Mouse (Mus musculus) forebrain, postnatal 0 days (tissue): ENCODE data around the gene Ptbp2. TPM values are rescaled to one million over a fixed set of nuclear protein-coding genes. Genes with fewer than 3 reads are reported as not detected.
A peak's percentile ranks its signal among the peaks of the same experiment; 100 is the strongest.

ENCODE experiments used
- ATAC-seq: fragments of 200-750 bp; cut with Nextera tagmentation; 2 replicates; pipeline ENCODE4 v1.8.0; 2017; ENCODE audit warnings: mild to moderate bottlenecking, moderate library complexity
- DNase-seq: peaks from one replicate; pipeline ENCODE4 v3.0.0-alpha.2; 2015
- H3K27ac ChIP-seq: fragments of 300-500 bp; sonication (generic); 2 replicates; pipeline ENCODE4 v1.5.1; 2014; ENCODE audit warnings: low read depth, mild to moderate bottlenecking, antibody characterized with exemption, low read length, moderate library complexity, mixed read lengths
- H3K27me3 ChIP-seq: fragments of 300-500 bp; sonication (generic); 2 replicates; pipeline ENCODE4 v1.6.1; 2014; ENCODE audit warnings: mild to moderate bottlenecking, low read length, mixed read lengths; ENCODE audit not compliant: insufficient read depth
- H3K36me3 ChIP-seq: fragments of 300-500 bp; sonication (generic); 2 replicates; pipeline ENCODE4 v1.6.1; 2014; ENCODE audit warnings: mild to moderate bottlenecking, moderate library complexity; ENCODE audit not compliant: insufficient read depth
- H3K4me1 ChIP-seq: fragments of 300-500 bp; sonication (generic); 2 replicates; pipeline ENCODE4 v1.6.1; 2014; ENCODE audit warnings: antibody characterized with exemption; ENCODE audit not compliant: insufficient read depth
- H3K4me2 ChIP-seq: fragments of 300-500 bp; sonication (generic); 2 replicates; pipeline ENCODE4 v1.6.1; 2014; ENCODE audit warnings: low read depth, mild to moderate bottlenecking, moderate library complexity
- H3K4me3 ChIP-seq: fragments of 300-500 bp; sonication (generic); 2 replicates; pipeline ENCODE4 v1.5.1; 2014; ENCODE audit warnings: low read depth, low read length, mixed read lengths
- H3K9ac ChIP-seq: fragments of 300-500 bp; sonication (generic); 2 replicates; pipeline ENCODE4 v1.6.1; 2014; ENCODE audit warnings: mild to moderate bottlenecking
- H3K9me3 ChIP-seq: fragments of 300-500 bp; sonication (generic); 2 replicates; pipeline ENCODE4 v1.6.1; 2016; ENCODE audit warnings: low read length
- CTCF ChIP-seq: sonication (generic); IDR thresholded peaks from 2 replicates; pipeline ENCODE4 v1.5.1; 2016; ENCODE audit warnings: antibody characterized with exemption, control low read depth, low read depth
- WGBS: fragments of 180-500 bp; shearing (Covaris S2); extraction: QIAGEN DNeasy Blood & Tissue Kit; methylation state at CpG from one replicate; pipeline ENCODE4 v1.1.7; 2014; 5-methylcytosine and 5-hydroxymethylcytosine counted together
- polyA plus RNA-seq: library from polyadenylated mRNA; unstranded; fragments of >200 nt; fragmentation: Nextera tagmentation; extraction: Ambion mirVana; gene quantifications from 2 replicates; pipeline ENCODE4 v1.2.1, GENCODE M21; 2015
- total RNA-seq: library from RNA; depleted of rRNA; stranded (reverse); fragments of >200 nt; gene quantifications from 2 replicates; pipeline ENCODE4 v1.2.3, GENCODE M21; 2014

The Ptbp2 gene
- total and polyA plus RNA-seq, 2 experiments from 2014 or later, result 185 to 372 TPM

DNA sequence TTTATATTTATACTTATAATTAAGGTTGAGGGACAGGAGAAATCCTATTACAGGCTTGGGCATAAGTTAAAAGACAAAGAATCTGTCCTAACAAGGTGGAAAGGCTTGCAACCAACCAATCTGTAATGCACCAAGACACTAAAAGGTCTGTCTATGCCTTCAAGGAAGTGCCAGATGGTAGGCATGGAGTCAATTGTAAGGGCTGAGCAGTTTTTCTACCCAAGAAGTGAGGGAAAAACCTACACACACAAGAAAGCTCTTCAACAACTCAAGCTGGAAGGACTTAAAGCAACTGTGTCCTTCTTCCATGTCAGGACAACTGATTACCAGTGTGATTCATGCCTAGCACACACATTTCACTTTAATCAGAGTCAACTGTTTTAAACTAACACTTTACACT is 3.4 kb downstream of the Ptbp2 start:
- Histone ChIP-seq H3K4me3 (peak overlapping the region; percentile 98), H3K9me3 (no peaks in the 10 kb centered on the region), H3K4me1 (peaks cover 14% of the 10 kb centered on the region; the same call in 1 of the 2 replicates), H3K36me3 (no peaks in the 10 kb centered on the region), H3K27me3 (no peaks in the 10 kb centered on the region), H3K9ac (no peak overlapping the region), H3K4me2 (peak overlapping the region; percentile 54), H3K27ac (no peak overlapping the region)
- DNase-seq (no peak), ATAC-seq (no peak)
- TF ChIP-seq CTCF, result no peak

DNA sequence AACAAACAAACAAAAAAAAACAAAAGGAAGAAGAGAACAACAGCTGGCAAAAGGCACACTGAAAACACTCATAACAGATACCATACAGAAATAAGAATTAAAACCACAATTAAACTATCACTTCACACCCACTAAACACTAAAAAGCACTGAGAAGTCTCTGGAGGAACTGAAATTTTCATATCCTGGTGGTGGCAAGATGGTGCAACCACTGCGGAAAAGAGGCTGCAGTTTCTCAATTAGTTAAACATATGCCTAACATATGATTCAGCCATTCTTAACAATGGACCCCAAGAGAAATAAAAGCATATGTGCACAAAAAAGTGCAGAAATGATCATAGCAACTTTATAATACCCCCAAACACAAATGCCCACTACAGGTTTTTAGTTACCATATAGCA is 5.0 kb downstream of the Ptbp2 start:
- TF ChIP-seq CTCF, result no peak
- ATAC-seq, result no peak
- H3K9me3 ChIP-seq, result no peaks in the 10 kb centered on the region
- H3K27me3 ChIP-seq, result no peaks in the 10 kb centered on the region
- no peak overlapping the region for H3K27ac ChIP-seq
- peak overlapping the region; percentile 32; the same call in 1 of the 2 replicates for H3K4me2 ChIP-seq
- H3K4me3 ChIP-seq, result no peak overlapping the region
- H3K9ac ChIP-seq, result no peak overlapping the region
- peaks cover 16% of the 10 kb centered on the region; the same call in 1 of the 2 replicates for H3K4me1 ChIP-seq
- WGBS, result 62% methylated on average over 1 of the region's 1 CpGs
- no peaks in the 10 kb centered on the region for H3K36me3 ChIP-seq
- no peak for DNase-seq

DNA sequence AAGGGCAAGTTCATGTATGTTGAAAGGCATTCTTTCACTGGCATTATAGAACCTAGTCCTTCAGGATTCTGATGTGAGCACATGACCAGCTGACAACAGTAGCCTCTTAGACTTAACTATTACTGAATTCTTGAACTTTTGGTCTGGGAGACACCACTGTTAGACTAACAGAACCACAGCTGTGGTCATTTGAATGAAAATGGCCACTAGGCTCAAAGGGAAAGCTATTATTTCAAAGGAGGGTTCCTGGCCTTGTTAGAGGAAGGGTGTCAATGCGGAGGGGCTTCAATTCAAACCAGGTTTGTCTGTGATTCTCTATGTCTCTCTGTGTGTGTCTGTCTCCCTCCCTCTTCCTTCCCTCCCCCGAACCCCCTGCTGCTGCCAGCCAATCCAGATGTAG is 5.8 kb downstream of the Ptbp2 start:
- H3K9ac ChIP-seq, result no peak overlapping the region
- TF ChIP-seq CTCF, result no peak
- H3K9me3 ChIP-seq, result no peaks in the 10 kb centered on the region
- H3K27me3 ChIP-seq, result no peaks in the 10 kb centered on the region
- H3K36me3 ChIP-seq, result no peaks in the 10 kb centered on the region
- no peak overlapping the region for H3K4me3 ChIP-seq
- 0 out of 2 replicates have a peak overlapping the region, but pooled peaks have one; percentile 32 for H3K4me2 ChIP-seq
- ATAC-seq (no peak), DNase-seq (no peak)
- 55% methylated on average over 2 of the region's 2 CpGs for WGBS
- H3K4me1 ChIP-seq, result peaks cover 16% of the 10 kb centered on the region; the same call in 1 of the 2 replicates
- no peak overlapping the region for H3K27ac ChIP-seq

DNA sequence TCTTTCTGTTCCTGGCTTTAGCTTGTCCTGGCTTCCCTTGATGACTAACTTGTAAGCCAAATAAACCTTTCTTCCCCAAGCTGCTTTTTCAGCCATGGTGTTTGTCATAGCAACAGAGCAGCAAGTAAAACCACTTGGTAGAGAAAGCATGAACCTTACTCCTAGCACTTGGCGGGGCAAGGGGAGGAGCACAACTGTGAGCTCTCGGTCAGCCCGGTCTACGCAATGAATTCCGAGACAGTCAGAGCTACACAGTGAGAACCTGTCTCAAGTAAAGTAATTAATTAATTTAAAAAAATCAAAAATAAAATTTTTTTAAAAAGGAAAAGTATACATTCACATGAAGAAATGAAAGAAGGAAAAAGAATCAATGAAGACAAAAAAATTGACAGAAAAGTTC is 8.1 kb downstream of the Ptbp2 start:
- Histone ChIP-seq H3K9ac (no peak overlapping the region), H3K27ac (no peak overlapping the region), H3K4me3 (no peak overlapping the region), H3K36me3 (no peaks in the 10 kb centered on the region), H3K4me1 (peaks cover 16% of the 10 kb centered on the region; the same call in 1 of the 2 replicates), H3K27me3 (no peaks in the 10 kb centered on the region), H3K9me3 (no peaks in the 10 kb centered on the region), H3K4me2 (no peak overlapping the region)
- no peak for ATAC-seq
- no peak for TF ChIP-seq CTCF
- WGBS, result 95% methylated on average over 5 of the region's 5 CpGs
- DNase-seq, result no peak

DNA sequence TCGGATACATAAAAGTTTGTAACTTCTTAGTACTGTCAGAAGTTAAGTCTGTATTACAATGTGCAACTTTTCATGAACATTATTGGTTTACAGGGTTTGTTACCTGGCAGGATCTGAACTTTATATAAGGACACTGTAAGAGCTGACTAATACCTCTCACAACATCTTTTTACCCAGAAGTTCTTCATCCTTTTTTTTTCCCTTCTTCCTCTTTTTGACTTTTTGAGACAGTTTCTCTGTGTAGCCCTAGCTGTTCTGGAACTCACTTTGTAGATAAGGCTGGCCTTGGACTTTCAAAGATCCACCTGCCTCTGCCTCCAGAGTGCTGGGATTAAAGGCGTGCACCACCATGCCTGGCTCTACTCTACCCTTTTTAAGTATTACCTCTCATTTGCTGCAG is 11.5 kb downstream of the Ptbp2 start:
- H3K4me1 ChIP-seq, result peaks cover 7% of the 10 kb centered on the region; the same call in 1 of the 2 replicates
- H3K36me3 ChIP-seq, result no peaks in the 10 kb centered on the region
- H3K9ac ChIP-seq, result no peak overlapping the region
- H3K9me3 ChIP-seq, result no peaks in the 10 kb centered on the region
- no peaks in the 10 kb centered on the region for H3K27me3 ChIP-seq
- WGBS, result 90% methylated on average over 2 of the region's 2 CpGs
- no peak for TF ChIP-seq CTCF
- H3K4me2 ChIP-seq, result no peak overlapping the region
- ATAC-seq (no peak), DNase-seq (no peak)
- H3K4me3 ChIP-seq, result no peak overlapping the region
- no peak overlapping the region for H3K27ac ChIP-seq

DNA sequence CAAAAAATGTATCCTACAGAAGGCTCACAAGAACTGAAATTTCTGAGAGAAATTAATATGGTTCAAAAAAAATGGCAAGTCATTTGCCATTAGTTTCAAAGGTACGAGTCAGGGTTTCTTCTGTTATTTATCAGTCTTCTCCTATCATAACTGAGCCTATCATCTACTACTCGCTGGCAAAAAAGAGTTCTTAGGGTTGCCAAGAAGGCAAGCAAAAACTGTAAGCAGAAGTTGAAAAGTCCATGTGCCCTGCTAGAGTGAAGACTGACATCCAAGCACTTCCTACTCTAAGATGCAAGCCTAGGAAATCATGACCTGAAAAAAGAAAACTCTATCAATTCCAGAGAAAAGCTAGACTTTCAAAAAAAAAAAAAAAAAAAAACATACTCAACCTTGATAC is 20.5 kb downstream of the Ptbp2 start:
- WGBS, result 89% methylated on average over 2 of the region's 2 CpGs
- H3K4me3 ChIP-seq, result no peak overlapping the region
- H3K27me3 ChIP-seq, result no peaks in the 10 kb centered on the region
- peaks cover 9% of the 10 kb centered on the region; the same call in 1 of the 2 replicates for H3K36me3 ChIP-seq
- TF ChIP-seq CTCF, result no peak
- DNase-seq (no peak), ATAC-seq (no peak)
- H3K9me3 ChIP-seq, result no peaks in the 10 kb centered on the region
- no peak overlapping the region for H3K4me2 ChIP-seq
- no peak overlapping the region for H3K9ac ChIP-seq
- no peak overlapping the region for H3K27ac ChIP-seq
- H3K4me1 ChIP-seq, result 0 out of 2 replicates have a peak, but pooled peaks cover 4% of the 10 kb centered on the region

DNA sequence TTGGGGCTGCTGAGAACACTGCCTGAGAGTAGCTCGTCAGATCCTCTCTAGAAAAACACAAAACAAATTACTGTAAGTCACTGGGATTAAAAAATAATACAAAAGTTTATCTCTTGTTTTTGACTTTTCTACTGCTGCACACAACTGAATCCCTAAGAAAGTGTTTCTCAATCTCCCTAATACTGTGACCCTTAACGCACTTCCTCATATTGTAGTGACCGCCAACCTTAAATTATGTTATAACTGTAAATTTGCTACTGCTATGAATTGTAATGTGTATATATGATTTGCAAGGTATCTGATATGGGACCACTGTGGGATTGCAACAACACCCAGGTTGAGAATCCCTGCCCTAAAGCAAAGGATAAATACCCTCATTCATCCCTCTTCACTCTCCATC is 22.5 kb downstream of the Ptbp2 start:
- no peak for DNase-seq
- Histone ChIP-seq H3K9ac (no peak overlapping the region), H3K4me1 (0 out of 2 replicates have a peak, but pooled peaks cover 4% of the 10 kb centered on the region), H3K27me3 (no peaks in the 10 kb centered on the region), H3K9me3 (no peaks in the 10 kb centered on the region), H3K4me3 (no peak overlapping the region), H3K4me2 (no peak overlapping the region), H3K36me3 (peaks cover 11% of the 10 kb centered on the region; the same call in 1 of the 2 replicates), H3K27ac (no peak overlapping the region)
- no peak for TF ChIP-seq CTCF
- no peak for ATAC-seq
- 91% methylated on average over 3 of the region's 3 CpGs for WGBS

DNA sequence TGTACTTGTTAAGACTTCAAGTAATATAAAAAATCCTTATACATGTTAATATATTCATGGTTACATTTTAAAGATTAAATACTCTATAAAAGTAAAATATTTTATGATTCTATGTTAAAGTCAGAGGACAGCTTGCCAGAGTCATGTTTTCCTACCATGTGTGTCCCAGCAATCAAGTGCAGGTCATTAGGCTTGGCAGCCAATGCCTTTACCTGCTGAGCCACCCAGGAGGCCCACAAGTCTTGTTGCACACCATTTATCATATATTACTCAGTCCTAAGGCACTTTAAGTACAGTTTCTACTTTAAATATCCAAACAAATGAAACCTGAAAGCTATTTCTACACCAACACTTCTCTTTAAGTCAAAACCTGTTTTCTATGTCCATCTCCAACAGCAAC is 30.5 kb downstream of the Ptbp2 start:
- H3K9me3 ChIP-seq, result no peaks in the 10 kb centered on the region
- no peaks in the 10 kb centered on the region for H3K27me3 ChIP-seq
- ATAC-seq, result no peak
- no peak overlapping the region for H3K4me3 ChIP-seq
- H3K36me3 ChIP-seq, result peaks cover 6% of the 10 kb centered on the region; the same call in 1 of the 2 replicates
- H3K4me1 ChIP-seq, result no peaks in the 10 kb centered on the region
- no peak overlapping the region for H3K9ac ChIP-seq
- no peak for TF ChIP-seq CTCF
- DNase-seq, result no peak
- no peak overlapping the region for H3K27ac ChIP-seq
- no peak overlapping the region for H3K4me2 ChIP-seq
